Mouse (Mus musculus) stomach, embryonic 16.5 days (tissue): ENCODE data around the gene Nell2. TPM values are rescaled to one million over a fixed set of nuclear protein-coding genes. Genes with fewer than 3 reads are reported as not detected.
"Not testable (repeated sequence)": the region's sequence is repeated elsewhere in the genome, so short reads cannot be mapped to it uniquely, and the experiment has no call there.

Source experiments
- ATAC-seq: fragments of 200-750 bp; cut with Nextera tagmentation; 2 replicates; pipeline ENCODE4 v1.8.0; 2017; ENCODE audit warnings: moderate number of reproducible peaks, moderate TSS enrichment; ENCODE audit not compliant: insufficient read depth, low FRiP score
- H3K27ac ChIP-seq: fragments of 300-500 bp; sonication (generic); 2 replicates; pipeline ENCODE4 v1.5.1; 2014; ENCODE audit warnings: low read length
- H3K27me3 ChIP-seq: fragments of 300-500 bp; sonication (generic); 2 replicates; pipeline ENCODE4 v1.6.1; 2014; ENCODE audit warnings: low read length, control low read depth, mixed read lengths; ENCODE audit not compliant: control insufficient read depth, insufficient read depth
- H3K36me3 ChIP-seq: fragments of 300-500 bp; sonication (generic); 2 replicates; pipeline ENCODE4 v1.6.1; 2014; ENCODE audit warnings: low read length; ENCODE audit not compliant: control insufficient read depth, insufficient read depth
- H3K4me1 ChIP-seq: fragments of 300-500 bp; sonication (generic); 2 replicates; pipeline ENCODE4 v1.6.1; 2014; ENCODE audit warnings: low read length, control low read depth, mixed read lengths; ENCODE audit not compliant: control insufficient read depth, insufficient read depth
- H3K4me2 ChIP-seq: fragments of 300-500 bp; sonication (generic); 2 replicates; pipeline ENCODE4 v1.6.1; 2014; ENCODE audit warnings: low read depth, low read length, mixed read lengths
- H3K4me3 ChIP-seq: fragments of 300-500 bp; sonication (generic); replicated peaks from 2 replicates; pipeline ENCODE4 v1.5.1; 2014; ENCODE audit warnings: mild to moderate bottlenecking, low read length
- H3K9ac ChIP-seq: fragments of 300-500 bp; sonication (generic); 2 replicates; pipeline ENCODE4 v1.6.1; 2014; ENCODE audit warnings: low read length
- H3K9me3 ChIP-seq: fragments of 300-500 bp; sonication (generic); replicated peaks from 2 replicates; pipeline ENCODE4 v1.6.1; 2016; ENCODE audit warnings: low read length, control low read depth; ENCODE audit not compliant: control insufficient read depth
- WGBS: fragments of 180-500 bp; shearing (Covaris S2); extraction: QIAGEN DNeasy Blood & Tissue Kit; methylation state at CpG from one replicate; pipeline ENCODE4 v1.1.7; 2014; 5-methylcytosine and 5-hydroxymethylcytosine counted together
- polyA plus RNA-seq: library from polyadenylated mRNA; unstranded; fragments of >200 nt; fragmentation: Nextera tagmentation; extraction: Ambion mirVana; gene quantifications from 2 replicates; pipeline ENCODE4 v1.2.1, GENCODE M21; 2015

The Nell2 gene
- polyA plus RNA-seq, 1 experiment from 2014 or later, result 12.0 TPM

- no peak overlapping the region for H3K9ac ChIP-seq
- H3K27ac ChIP-seq, result no peak overlapping the region
- WGBS, result 92% methylated on average over 11 of the region's 11 CpGs
- ATAC-seq, result no peak
- H3K27me3 ChIP-seq, result no peaks in the 10 kb centered on the region
- H3K9me3 ChIP-seq, result no peaks in the 10 kb centered on the region
- no peak overlapping the region for H3K4me2 ChIP-seq
- no peaks in the 10 kb centered on the region for H3K4me1 ChIP-seq
- no peak overlapping the region for H3K4me3 ChIP-seq
- H3K36me3 ChIP-seq, result no peaks in the 10 kb centered on the region
These were observed 282.8 kb downstream of the Nell2 start for GRCm38 (mm10) chr15:95245516-95245915.

- Histone ChIP-seq H3K4me3 (no peak overlapping the region), H3K36me3 (no peaks in the 10 kb centered on the region), H3K9ac (no peak overlapping the region), H3K27ac (no peak overlapping the region), H3K27me3 (no peaks in the 10 kb centered on the region), H3K4me2 (no peak overlapping the region), H3K9me3 (no peaks in the 10 kb centered on the region), H3K4me1 (no peaks in the 10 kb centered on the region)
- 76% methylated on average over 8 of the region's 8 CpGs for WGBS
- ATAC-seq, result no peak
These were observed 284.5 kb downstream of the Nell2 start for GRCm38 (mm10) chr15:95243876-95244275.

GRCm38 (mm10) chr15:95241161-95241560 lies 287.2 kb downstream of the Nell2 start:
- ATAC-seq, result no peak
- H3K27me3 ChIP-seq, result no peaks in the 10 kb centered on the region
- WGBS, result 92% methylated on average over 3 of the region's 3 CpGs
- no peak overlapping the region for H3K4me2 ChIP-seq
- H3K9ac ChIP-seq, result no peak overlapping the region
- H3K9me3 ChIP-seq, result no peaks in the 10 kb centered on the region
- H3K36me3 ChIP-seq, result no peaks in the 10 kb centered on the region
- no peak overlapping the region for H3K27ac ChIP-seq
- no peak overlapping the region for H3K4me3 ChIP-seq
- no peaks in the 10 kb centered on the region for H3K4me1 ChIP-seq

GRCm38 (mm10) chr15:95237021-95237420 lies 291.3 kb downstream of the Nell2 start:
- not testable (repeated sequence) for H3K4me2 ChIP-seq, H3K27me3 ChIP-seq, H3K36me3 ChIP-seq, ATAC-seq, H3K4me1 ChIP-seq, H3K9ac ChIP-seq, H3K9me3 ChIP-seq, H3K4me3 ChIP-seq, H3K27ac ChIP-seq
- 93% methylated on average over 2 of the region's 2 CpGs for WGBS

GRCm38 (mm10) chr15:95236509-95236908 lies 291.9 kb downstream of the Nell2 start:
- no peak overlapping the region for H3K9ac ChIP-seq
- no peaks in the 10 kb centered on the region for H3K4me1 ChIP-seq
- H3K4me2 ChIP-seq, result no peak overlapping the region
- ATAC-seq, result no peak
- H3K4me3 ChIP-seq, result no peak overlapping the region
- no peaks in the 10 kb centered on the region for H3K36me3 ChIP-seq
- no peaks in the 10 kb centered on the region for H3K9me3 ChIP-seq
- H3K27me3 ChIP-seq, result no peaks in the 10 kb centered on the region
- H3K27ac ChIP-seq, result no peak overlapping the region
- WGBS, result 78% methylated on average over 3 of the region's 3 CpGs

GRCm38 (mm10) chr15:95231171-95231570 lies 297.2 kb downstream of the Nell2 start:
- Histone ChIP-seq H3K9ac (no peak overlapping the region), H3K27me3 (no peaks in the 10 kb centered on the region), H3K4me3 (no peak overlapping the region), H3K36me3 (no peaks in the 10 kb centered on the region), H3K4me2 (no peak overlapping the region), H3K9me3 (no peaks in the 10 kb centered on the region), H3K4me1 (no peaks in the 10 kb centered on the region), H3K27ac (no peak overlapping the region)
- 74% methylated on average over 13 of the region's 13 CpGs for whole genome bisulfite sequencing
- no peak for ATAC-seq

- no peaks in the 10 kb centered on the region for H3K9me3 ChIP-seq
These were observed 311.6 kb downstream of the Nell2 start for GRCm38 (mm10) chr15:95216640-95217365.

GRCm38 (mm10) chr15:95210551-95210950 lies 317.8 kb downstream of the Nell2 start:
- Histone ChIP-seq H3K9ac (no peak overlapping the region), H3K9me3 (no peaks in the 10 kb centered on the region), H3K27me3 (no peaks in the 10 kb centered on the region), H3K27ac (no peak overlapping the region), H3K4me2 (no peak overlapping the region), H3K36me3 (no peaks in the 10 kb centered on the region), H3K4me3 (no peak overlapping the region), H3K4me1 (no peaks in the 10 kb centered on the region)
- WGBS, result 71% methylated on average over 4 of the region's 4 CpGs
- no peak for ATAC-seq

More at GRCm38 (mm10) chr15:95216640-95217365, 311.6 kb downstream of the Nell2 start:
- no peak overlapping the region for H3K4me3 ChIP-seq
- H3K27ac ChIP-seq, result no peak overlapping the region
- WGBS, result 81% methylated on average over 12 of the region's 12 CpGs
- H3K4me2 ChIP-seq, result no peak overlapping the region
- H3K27me3 ChIP-seq, result no peaks in the 10 kb centered on the region
- H3K36me3 ChIP-seq, result no peaks in the 10 kb centered on the region
- no peaks in the 10 kb centered on the region for H3K4me1 ChIP-seq
- no peak for ATAC-seq
- no peak overlapping the region for H3K9ac ChIP-seq

GRCm38 (mm10) chr15:95209186-95209585 lies 319.2 kb downstream of the Nell2 start:
- Histone ChIP-seq H3K27me3 (no peaks in the 10 kb centered on the region), H3K4me1 (no peaks in the 10 kb centered on the region), H3K9ac (no peak overlapping the region), H3K9me3 (no peaks in the 10 kb centered on the region), H3K36me3 (no peaks in the 10 kb centered on the region), H3K4me3 (no peak overlapping the region), H3K4me2 (no peak overlapping the region), H3K27ac (no peak overlapping the region)
- no peak for ATAC-seq
- 69% methylated on average over 4 of the region's 4 CpGs for WGBS
